Mouse (Mus musculus) stomach, embryonic 15.5 days (tissue): ENCODE results near the gene Gm43738. TPM values are rescaled to one million over a fixed set of nuclear protein-coding genes. Genes with fewer than 3 reads are reported as not detected.

Source experiments
- ATAC-seq: fragments of 200-750 bp; cut with Nextera tagmentation; 2 replicates; pipeline ENCODE4 v1.8.0; 2017; ENCODE audit warnings: low read depth, moderate number of reproducible peaks, moderate TSS enrichment; ENCODE audit not compliant: insufficient read depth, low FRiP score
- H3K27ac ChIP-seq: fragments of 300-500 bp; sonication (generic); 2 replicates; pipeline ENCODE4 v1.5.1; 2015; ENCODE audit warnings: mild to moderate bottlenecking, inconsistent platforms
- H3K27me3 ChIP-seq: fragments of 300-500 bp; sonication (generic); replicated peaks from 2 replicates; pipeline ENCODE4 v1.6.1; 2015; ENCODE audit warnings: inconsistent platforms
- H3K36me3 ChIP-seq: fragments of 300-500 bp; sonication (generic); 2 replicates; pipeline ENCODE4 v1.6.1; 2015; ENCODE audit warnings: inconsistent platforms
- H3K4me1 ChIP-seq: fragments of 300-500 bp; sonication (generic); 2 replicates; pipeline ENCODE4 v1.6.1; 2015; ENCODE audit warnings: inconsistent platforms
- H3K4me2 ChIP-seq: fragments of 300-500 bp; sonication (generic); 2 replicates; pipeline ENCODE4 v1.6.1; 2015; ENCODE audit warnings: mild to moderate bottlenecking, inconsistent platforms
- H3K4me3 ChIP-seq: fragments of 300-500 bp; sonication (generic); replicated peaks from 2 replicates; pipeline ENCODE4 v1.5.1; 2015; ENCODE audit warnings: inconsistent platforms
- H3K9ac ChIP-seq: fragments of 300-500 bp; sonication (generic); 2 replicates; pipeline ENCODE4 v1.6.1; 2015; ENCODE audit warnings: inconsistent platforms
- H3K9me3 ChIP-seq: fragments of 300-500 bp; sonication (generic); 2 replicates; pipeline ENCODE4 v1.6.1; 2016; ENCODE audit warnings: inconsistent platforms
- WGBS: fragments of 180-500 bp; shearing (Covaris S2); methylation state at CpG from one replicate; pipeline ENCODE4 v1.1.7; 2015; 5-methylcytosine and 5-hydroxymethylcytosine counted together
- polyA plus RNA-seq: library from polyadenylated mRNA; unstranded; fragments of >200 nt; fragmentation: Nextera tagmentation; extraction: Ambion mirVana; gene quantifications from 2 replicates; pipeline ENCODE4 v1.2.1, GENCODE M21; 2015

Gm43738 gene
- polyA plus RNA-seq, 1 experiment from 2014 or later: not detected

- peak within 1 kb of the TSS; percentile 55 for H3K4me3 ChIP-seq
- H3K36me3 ChIP-seq: peaks cover 16% of the 10 kb centered on the region
- H3K27ac ChIP-seq: peak within 1 kb of the TSS; percentile 87
- H3K4me1 ChIP-seq: peaks cover 18% of the 10 kb centered on the region
- no peaks in the 10 kb centered on the region for H3K9me3 ChIP-seq
- H3K4me2 ChIP-seq: peak within 1 kb of the TSS; percentile 94
- peak; percentile 99 for ATAC-seq
- no peaks in the 10 kb centered on the region for H3K27me3 ChIP-seq
- 0% methylated on average over 26 of the region's 26 CpGs for WGBS
- peak within 1 kb of the TSS; percentile 44 for H3K9ac ChIP-seq
These were observed 1.1 kb upstream of the Gm43738 start, which contains the start of gene Fdps for GRCm38 (mm10) chr3:89101812-89102494. TSS of gene Fdps (minus strand) at chr3:89101959.

- Histone ChIP-seq H3K9me3 (no peaks in the 10 kb centered on the region), H3K4me2 (peak overlapping the region; percentile 94), H3K27ac (peak overlapping the region; percentile 67), H3K4me1 (peaks cover 18% of the 10 kb centered on the region), H3K9ac (peak overlapping the region; percentile 44; the same call in 1 of the 2 replicates), H3K36me3 (peaks cover 20% of the 10 kb centered on the region), H3K4me3 (peak overlapping the region; percentile 55), H3K27me3 (no peaks in the 10 kb centered on the region)
- peak; percentile 4; the same call in 1 of the 2 replicates for ATAC-seq
- under 1% methylated on average over 19 of the region's 19 CpGs for WGBS
These were observed 536 bp upstream of the Gm43738 start for GRCm38 (mm10) chr3:89101459-89101811.

GRCm38 (mm10) chr3:89094021-89094420 lies 6.9 kb downstream of the Gm43738 start:
- 79% methylated on average over 10 of the region's 10 CpGs for WGBS
- Histone ChIP-seq H3K9ac (no peak overlapping the region), H3K27ac (peak overlapping the region; percentile 35; the same call in 1 of the 2 replicates), H3K9me3 (no peaks in the 10 kb centered on the region), H3K4me1 (peaks cover 16% of the 10 kb centered on the region), H3K4me3 (no peak overlapping the region), H3K36me3 (peaks cover 29% of the 10 kb centered on the region), H3K4me2 (no peak overlapping the region), H3K27me3 (peaks cover 6% of the 10 kb centered on the region; the same call in 1 of the 2 replicates)
- no peak for ATAC-seq

- Histone ChIP-seq H3K36me3 (peaks cover 23% of the 10 kb centered on the region), H3K9me3 (no peaks in the 10 kb centered on the region), H3K27me3 (peaks cover 6% of the 10 kb centered on the region; the same call in 1 of the 2 replicates), H3K4me1 (peaks cover 22% of the 10 kb centered on the region), H3K9ac (no peak within 1 kb of the TSS), H3K27ac (peak within 1 kb of the TSS; percentile 35; the same call in 1 of the 2 replicates), H3K4me2 (peak within 1 kb of the TSS; percentile 100), H3K4me3 (peak within 1 kb of the TSS; percentile 63)
- 1% methylated on average over 18 of the region's 18 CpGs for WGBS
- peak; percentile 54 for ATAC-seq
These were observed 7.7 kb downstream of the Gm43738 start, which contains the start of gene Rusc1 for GRCm38 (mm10) chr3:89093175-89093574. TSS of gene Rusc1 (minus strand) at chr3:89093311.

- Histone ChIP-seq H3K4me1 (peaks cover 28% of the 10 kb centered on the region), H3K27ac (no peak overlapping the region), H3K4me2 (peak overlapping the region; percentile 100), H3K9ac (no peak overlapping the region), H3K27me3 (peaks cover 6% of the 10 kb centered on the region; the same call in 1 of the 2 replicates), H3K36me3 (peaks cover 18% of the 10 kb centered on the region; the same call in 1 of the 2 replicates), H3K4me3 (peak overlapping the region; percentile 63), H3K9me3 (no peaks in the 10 kb centered on the region)
- WGBS: 29% methylated on average over 11 of the region's 11 CpGs
- no peak for ATAC-seq
These were observed 8.3 kb downstream of the Gm43738 start for GRCm38 (mm10) chr3:89092509-89093090.

GRCm38 (mm10) chr3:89091811-89092508 lies 8.9 kb downstream of the Gm43738 start:
- H3K9ac ChIP-seq: no peak overlapping the region; the same call in 1 of the 2 replicates
- peak overlapping the region; percentile 63 for H3K4me3 ChIP-seq
- no peaks in the 10 kb centered on the region for H3K9me3 ChIP-seq
- peaks cover 6% of the 10 kb centered on the region; the same call in 1 of the 2 replicates for H3K27me3 ChIP-seq
- peak overlapping the region; percentile 100 for H3K4me2 ChIP-seq
- ATAC-seq: no peak
- peaks cover 15% of the 10 kb centered on the region; the same call in 1 of the 2 replicates for H3K36me3 ChIP-seq
- no peak overlapping the region for H3K27ac ChIP-seq
- WGBS: 17% methylated on average over 20 of the region's 20 CpGs
- peaks cover 29% of the 10 kb centered on the region for H3K4me1 ChIP-seq

- H3K4me3 ChIP-seq: peak overlapping the region; percentile 63
- peaks cover 6% of the 10 kb centered on the region; the same call in 1 of the 2 replicates for H3K27me3 ChIP-seq
- peak overlapping the region; percentile 100 for H3K4me2 ChIP-seq
- H3K4me1 ChIP-seq: peaks cover 29% of the 10 kb centered on the region
- peaks cover 10% of the 10 kb centered on the region; the same call in 1 of the 2 replicates for H3K36me3 ChIP-seq
- WGBS: under 1% methylated on average over 72 of the region's 74 CpGs
- ATAC-seq: peak; percentile 67
- peak overlapping the region; percentile 88 for H3K27ac ChIP-seq
- no peaks in the 10 kb centered on the region for H3K9me3 ChIP-seq
- peak overlapping the region; percentile 55 for H3K9ac ChIP-seq
These were observed 9.9 kb downstream of the Gm43738 start for GRCm38 (mm10) chr3:89090694-89091655.

GRCm38 (mm10) chr3:89089882-89090591 lies 10.9 kb downstream of the Gm43738 start:
- Histone ChIP-seq H3K9me3 (no peaks in the 10 kb centered on the region), H3K9ac (peak overlapping the region; percentile 55), H3K27me3 (peaks cover 6% of the 10 kb centered on the region; the same call in 1 of the 2 replicates), H3K4me1 (peaks cover 29% of the 10 kb centered on the region), H3K4me3 (peak overlapping the region; percentile 63), H3K36me3 (peaks cover 12% of the 10 kb centered on the region; the same call in 1 of the 2 replicates), H3K4me2 (peak overlapping the region; percentile 100), H3K27ac (peak overlapping the region; percentile 88)
- WGBS: under 1% methylated on average over 40 of the region's 40 CpGs
- peak; percentile 82 for ATAC-seq

GRCm38 (mm10) chr3:89088974-89089373 lies 11.9 kb downstream of the Gm43738 start:
- H3K4me2 ChIP-seq: peak overlapping the region; percentile 100
- peaks cover 6% of the 10 kb centered on the region; the same call in 1 of the 2 replicates for H3K27me3 ChIP-seq
- H3K27ac ChIP-seq: no peak overlapping the region
- H3K36me3 ChIP-seq: 0 out of 2 replicates have a peak, but pooled peaks cover 5% of the 10 kb centered on the region
- peaks cover 29% of the 10 kb centered on the region for H3K4me1 ChIP-seq
- peak overlapping the region; percentile 63 for H3K4me3 ChIP-seq
- 59% methylated on average over 14 of the region's 14 CpGs for WGBS
- ATAC-seq: no peak
- no peaks in the 10 kb centered on the region for H3K9me3 ChIP-seq
- H3K9ac ChIP-seq: 0 out of 2 replicates have a peak overlapping the region, but pooled peaks have one; percentile 32
